Mouse (Mus musculus): Measurements from ENCODE around the gene Syt13. TPM values are rescaled to one million over a fixed set of nuclear protein-coding genes. Genes with fewer than 3 reads are reported as not detected.

The Syt13 gene
- polyA plus RNA-seq (2015; fragmentation: Nextera tagmentation; extraction: Ambion mirVana): 4.0 and 4.7 TPM in 2 replicates

DNA sequence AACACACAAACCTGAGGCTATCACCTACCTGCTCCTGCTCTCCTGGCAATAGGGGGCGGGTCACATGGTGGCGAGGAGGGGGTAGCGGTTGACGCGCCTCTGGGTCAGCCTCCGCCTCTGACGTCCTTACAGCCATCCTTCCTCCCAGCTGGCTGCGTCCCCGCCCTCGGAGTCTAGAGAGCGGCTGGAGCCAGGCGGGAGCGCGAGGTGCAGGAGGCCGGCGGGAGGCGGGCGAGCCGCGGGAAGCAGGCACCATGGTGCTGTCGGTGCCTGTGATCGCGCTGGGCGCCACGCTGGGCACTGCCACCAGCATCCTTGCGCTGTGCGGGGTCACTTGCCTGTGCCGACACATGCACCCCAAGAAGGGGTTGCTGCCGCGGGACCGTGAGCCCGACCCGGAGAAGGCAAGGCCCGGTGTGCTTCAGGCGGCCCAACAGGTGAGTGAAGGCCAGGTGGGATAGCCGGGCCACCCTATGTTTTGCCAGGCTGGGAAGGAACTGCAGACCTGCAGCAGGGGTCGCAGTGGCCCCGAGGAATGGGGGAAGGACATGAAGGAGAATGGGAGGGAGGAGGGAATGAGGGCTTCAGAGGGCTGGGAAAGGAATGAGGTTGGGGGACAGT is at the start of gene Syt13:
Gene Syt13, plus strand, starts transcription at position 166 of the 621 bp plus-strand sequence.
- WGBS: under 1% methylated on average over 38 of the region's 38 CpGs
- H3K36me3 ChIP-seq (ENCODE audit: insufficient read depth, low read length): no peaks in the 10 kb centered on the region
- TF ChIP-seq CTCF (IDR thresholded peaks at IDR 0.05; ENCODE audit: low read depth): peak; percentile 51
- ATAC-seq (replicated peaks; ENCODE audit: low FRiP score, low read depth) (peak; percentile 80), DNase-seq (ENCODE audit: low spot score) (peak; percentile 83)
- H3K27ac ChIP-seq: no peak within 1 kb of the TSS
- peaks cover 18% of the 10 kb centered on the region for H3K4me1 ChIP-seq (replicated peaks; ENCODE audit: insufficient read depth, low read length)
- H3K4me2 ChIP-seq (ENCODE audit: low read length): peak within 1 kb of the TSS; percentile 71
- peak within 1 kb of the TSS; percentile 40 for H3K4me3 ChIP-seq (replicated peaks; ENCODE audit: low read depth, low read length)
- peak within 1 kb of the TSS; percentile 45; the same call in 1 of the 2 replicates for H3K9ac ChIP-seq (ENCODE audit: low read depth, low read length)
- H3K9me3 ChIP-seq (replicated peaks; ENCODE audit: low read length): no peaks in the 10 kb centered on the region
- H3K27me3 ChIP-seq (ENCODE audit: insufficient read depth, low read length): peaks cover 9% of the 10 kb centered on the region

DNA sequence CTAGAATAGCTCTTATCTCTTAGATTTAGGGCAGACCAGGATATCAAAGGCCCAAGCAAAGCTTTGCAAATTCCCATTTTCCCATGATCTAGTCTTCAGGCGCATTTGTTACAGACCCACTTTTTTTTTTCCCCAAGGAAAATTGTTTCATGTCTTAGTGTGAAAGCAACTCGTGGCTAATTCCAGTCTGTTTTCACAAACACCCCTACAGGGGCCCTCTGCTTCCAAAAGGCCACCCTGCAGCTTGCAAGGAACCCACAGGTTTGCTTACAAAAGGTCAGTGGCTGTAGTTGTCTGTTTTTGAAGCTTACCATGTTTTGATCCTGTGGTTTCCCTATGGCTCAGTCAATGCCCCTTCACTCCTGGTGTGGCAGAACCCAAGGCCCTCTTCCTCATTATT is 48.3 kb upstream of the Syt13 start:
- H3K9me3 ChIP-seq (replicated peaks; ENCODE audit: low read length): no peaks in the 10 kb centered on the region
- WGBS: 22% methylated on average over 2 of the region's 2 CpGs
- H3K36me3 ChIP-seq (ENCODE audit: insufficient read depth, low read length): no peaks in the 10 kb centered on the region
- DNase-seq (ENCODE audit: low spot score): no peak
- no peak overlapping the region for H3K9ac ChIP-seq (ENCODE audit: low read depth, low read length)
- no peak overlapping the region for H3K4me2 ChIP-seq (ENCODE audit: low read length)
- ATAC-seq (replicated peaks; ENCODE audit: low FRiP score, low read depth): no peak
- TF ChIP-seq CTCF (IDR thresholded peaks at IDR 0.05; ENCODE audit: low read depth): no peak
- no peaks in the 10 kb centered on the region for H3K4me1 ChIP-seq (replicated peaks; ENCODE audit: insufficient read depth, low read length)
- H3K4me3 ChIP-seq (replicated peaks; ENCODE audit: low read depth, low read length): no peak overlapping the region
- no peak overlapping the region for H3K27ac ChIP-seq
- no peaks in the 10 kb centered on the region for H3K27me3 ChIP-seq (ENCODE audit: insufficient read depth, low read length)

DNA sequence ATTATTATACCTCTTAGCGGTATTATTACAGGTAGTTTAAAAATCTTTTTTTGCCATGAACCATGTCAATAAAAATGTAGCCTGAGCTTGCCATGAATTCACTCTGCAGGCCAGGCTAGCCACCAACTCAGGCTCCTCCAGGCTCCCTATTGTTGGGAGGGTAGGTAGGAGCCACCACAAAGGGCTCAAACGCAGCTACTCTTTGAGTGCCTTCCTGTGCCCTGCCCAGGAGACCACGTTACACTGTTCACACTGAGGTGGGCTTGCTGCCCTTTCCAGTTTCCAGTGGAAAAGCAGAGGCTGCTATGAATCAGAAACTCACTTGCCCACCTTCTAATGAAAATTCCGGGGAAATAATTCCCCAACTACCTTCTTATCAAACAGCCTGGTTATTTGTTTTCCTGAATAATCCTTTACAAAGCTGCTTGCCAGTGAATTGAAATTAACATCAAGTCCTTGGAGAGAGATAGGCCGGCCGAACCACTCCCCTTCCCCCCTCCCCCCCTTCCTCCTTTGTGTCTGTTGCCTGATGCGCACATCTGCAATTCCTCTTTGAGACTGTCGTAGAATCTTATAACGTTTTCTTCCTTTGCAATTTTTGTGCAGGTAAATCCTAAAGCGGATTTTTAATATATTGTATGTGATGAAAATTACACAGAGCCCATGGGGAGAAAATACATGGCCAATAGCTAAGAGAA is 44.6 kb upstream of the Syt13 start:
- Histone ChIP-seq H3K4me1 (replicated peaks; ENCODE audit: insufficient read depth, low read length) (no peaks in the 10 kb centered on the region), H3K4me3 (replicated peaks; ENCODE audit: low read depth, low read length) (no peak overlapping the region), H3K4me2 (ENCODE audit: low read length) (no peak overlapping the region), H3K27ac (no peak overlapping the region), H3K9me3 (replicated peaks; ENCODE audit: low read length) (no peaks in the 10 kb centered on the region), H3K27me3 (ENCODE audit: insufficient read depth, low read length) (no peaks in the 10 kb centered on the region), H3K36me3 (ENCODE audit: insufficient read depth, low read length) (no peaks in the 10 kb centered on the region), H3K9ac (ENCODE audit: low read depth, low read length) (no peak overlapping the region)
- WGBS: 29% methylated on average over 10 of the region's 10 CpGs
- no peak for DNase-seq (ENCODE audit: low spot score)
- TF ChIP-seq CTCF (IDR thresholded peaks at IDR 0.05; ENCODE audit: low read depth): no peak
- ATAC-seq (replicated peaks; ENCODE audit: low FRiP score, low read depth): no peak

DNA sequence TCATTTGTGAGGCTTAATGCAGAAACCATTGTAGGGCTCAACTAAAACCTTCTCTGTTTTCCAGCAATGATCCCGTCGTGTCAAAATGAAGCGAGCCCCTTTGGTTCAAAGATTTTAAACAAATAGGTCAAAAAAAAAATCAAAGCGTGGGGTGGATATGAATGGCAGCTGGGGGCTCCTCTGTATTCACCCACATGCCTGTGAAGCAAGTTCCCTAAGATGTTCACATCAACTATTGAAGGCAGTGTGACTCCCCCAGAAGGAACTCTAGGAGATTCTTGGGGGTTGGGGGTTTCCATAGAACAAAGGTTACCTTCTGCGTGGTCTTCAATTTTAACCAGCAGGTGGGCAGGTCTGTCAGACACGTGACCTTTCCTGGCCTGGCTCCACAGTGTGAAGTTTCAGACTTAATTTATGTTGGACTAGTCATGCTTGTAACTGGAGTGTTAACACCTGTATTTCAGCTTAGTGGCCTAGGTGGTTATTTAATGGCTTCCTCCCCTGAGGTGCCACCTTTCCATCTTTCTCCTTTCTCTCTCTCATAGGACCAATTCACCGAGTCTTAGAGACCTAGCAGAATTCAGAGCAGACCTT is 43.7 kb upstream of the Syt13 start:
- 34% methylated on average over 7 of the region's 7 CpGs for WGBS
- Histone ChIP-seq H3K4me2 (ENCODE audit: low read length) (no peak overlapping the region), H3K9ac (ENCODE audit: low read depth, low read length) (no peak overlapping the region), H3K27ac (no peak overlapping the region), H3K36me3 (ENCODE audit: insufficient read depth, low read length) (no peaks in the 10 kb centered on the region), H3K4me1 (replicated peaks; ENCODE audit: insufficient read depth, low read length) (no peaks in the 10 kb centered on the region), H3K9me3 (replicated peaks; ENCODE audit: low read length) (no peaks in the 10 kb centered on the region), H3K27me3 (ENCODE audit: insufficient read depth, low read length) (no peaks in the 10 kb centered on the region), H3K4me3 (replicated peaks; ENCODE audit: low read depth, low read length) (no peak overlapping the region)
- DNase-seq (ENCODE audit: low spot score) (peak; percentile 16), ATAC-seq (replicated peaks; ENCODE audit: low FRiP score, low read depth) (no peak)
- no peak for TF ChIP-seq CTCF (IDR thresholded peaks at IDR 0.05; ENCODE audit: low read depth)

DNA sequence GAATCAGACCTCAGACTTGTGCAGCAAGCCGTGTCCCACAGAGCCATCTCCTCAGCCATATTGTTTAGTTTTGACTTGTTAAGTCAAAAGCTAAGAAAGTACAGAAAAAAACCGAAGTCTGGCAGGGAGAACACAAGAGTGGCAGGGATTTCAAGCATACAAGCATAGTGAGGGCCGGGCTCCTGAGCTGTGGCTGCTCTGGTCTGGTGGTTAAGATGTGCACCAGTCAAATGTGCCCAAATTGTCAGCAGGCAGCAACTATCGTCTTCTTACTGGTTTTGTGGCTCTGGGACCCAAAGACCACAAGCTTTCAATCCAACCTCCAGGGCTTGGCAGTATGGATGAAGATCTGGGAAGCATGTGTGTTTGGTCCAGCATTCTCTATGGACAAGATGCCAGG is 42.2 kb upstream of the Syt13 start:
- H3K4me3 ChIP-seq (replicated peaks; ENCODE audit: low read depth, low read length): no peak overlapping the region
- ATAC-seq (replicated peaks; ENCODE audit: low FRiP score, low read depth) (no peak), DNase-seq (ENCODE audit: low spot score) (no peak)
- H3K4me2 ChIP-seq (ENCODE audit: low read length): no peak overlapping the region
- 83% methylated on average over 4 of the region's 4 CpGs for WGBS
- H3K4me1 ChIP-seq (replicated peaks; ENCODE audit: insufficient read depth, low read length): no peaks in the 10 kb centered on the region
- no peaks in the 10 kb centered on the region for H3K27me3 ChIP-seq (ENCODE audit: insufficient read depth, low read length)
- no peak for TF ChIP-seq CTCF (IDR thresholded peaks at IDR 0.05; ENCODE audit: low read depth)
- H3K27ac ChIP-seq: no peak overlapping the region
- no peaks in the 10 kb centered on the region for H3K9me3 ChIP-seq (replicated peaks; ENCODE audit: low read length)
- H3K36me3 ChIP-seq (ENCODE audit: insufficient read depth, low read length): no peaks in the 10 kb centered on the region
- no peak overlapping the region for H3K9ac ChIP-seq (ENCODE audit: low read depth, low read length)

DNA sequence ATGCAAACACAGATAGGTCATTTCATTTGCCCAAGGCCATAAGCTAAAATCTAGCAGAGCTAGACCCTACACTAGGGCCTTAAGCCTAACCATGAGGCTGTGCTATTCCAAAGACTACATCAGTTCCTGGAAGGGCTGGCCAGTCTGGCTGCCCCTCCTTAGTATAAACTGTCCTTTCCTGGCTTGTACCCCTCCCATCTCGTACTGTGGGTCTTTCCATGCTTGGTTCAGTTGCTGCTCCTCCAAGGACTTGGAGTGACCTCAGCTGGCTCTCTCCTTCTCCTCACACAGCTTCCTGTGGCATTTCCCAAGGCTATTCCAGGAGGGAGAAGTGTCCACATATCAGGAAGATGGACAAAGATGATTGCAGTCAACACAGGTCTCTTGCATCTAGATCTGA is 40.3 kb upstream of the Syt13 start:
- no peaks in the 10 kb centered on the region for H3K9me3 ChIP-seq (replicated peaks; ENCODE audit: low read length)
- H3K27me3 ChIP-seq (ENCODE audit: insufficient read depth, low read length): no peaks in the 10 kb centered on the region
- no peak overlapping the region for H3K4me3 ChIP-seq (replicated peaks; ENCODE audit: low read depth, low read length)
- no peak overlapping the region for H3K27ac ChIP-seq
- DNase-seq (ENCODE audit: low spot score) (no peak), ATAC-seq (replicated peaks; ENCODE audit: low FRiP score, low read depth) (no peak)
- WGBS: 73% methylated on average over 1 of the region's 1 CpGs
- no peak overlapping the region for H3K4me2 ChIP-seq (ENCODE audit: low read length)
- no peak for TF ChIP-seq CTCF (IDR thresholded peaks at IDR 0.05; ENCODE audit: low read depth)
- H3K36me3 ChIP-seq (ENCODE audit: insufficient read depth, low read length): no peaks in the 10 kb centered on the region
- H3K4me1 ChIP-seq (replicated peaks; ENCODE audit: insufficient read depth, low read length): no peaks in the 10 kb centered on the region
- no peak overlapping the region for H3K9ac ChIP-seq (ENCODE audit: low read depth, low read length)

All from kidney, postnatal 0 days (tissue).